Mouse (Mus musculus) G1E (cell line): ENCODE measurements around the gene St6galnac3.

Experiments used
- CTCF ChIP-seq: IDR thresholded peaks from 2 replicates; pipeline ENCODE4 v1.5.1; 2012; ENCODE audit warnings: low read depth, low read length, inconsistent platforms, mixed read lengths
- GATA1 ChIP-seq: IDR thresholded peaks from 2 replicates; pipeline ENCODE4 v1.6.1; 2012; ENCODE audit warnings: borderline replicate concordance, low read length, inconsistent platforms, mixed read lengths

- TF ChIP-seq CTCF: no peak
- no peak for TF ChIP-seq GATA1
These were observed 435.0 kb downstream of the St6galnac3 start for GRCm38 (mm10) chr3:153289971-153290370.
